Mouse (Mus musculus) hindbrain, embryonic 16.5 days (tissue): ENCODE data around the gene Stil. TPM values are rescaled to one million over a fixed set of nuclear protein-coding genes. Genes with fewer than 3 reads are reported as not detected.
"Not testable (repeated sequence)": the region's sequence is repeated elsewhere in the genome, so short reads cannot be mapped to it uniquely, and the experiment has no call there.

Experiments
- ATAC-seq: fragments of 200-750 bp; cut with Nextera tagmentation; 2 replicates; pipeline ENCODE4 v1.8.0; 2017; ENCODE audit warnings: moderate TSS enrichment, moderate library complexity
- H3K27ac ChIP-seq: fragments of 300-500 bp; sonication (generic); 2 replicates; pipeline ENCODE4 v1.5.1; 2014; ENCODE audit warnings: low read depth, mild to moderate bottlenecking, control low read depth, low read length, moderate library complexity
- H3K27me3 ChIP-seq: fragments of 300-500 bp; sonication (generic); replicated peaks from 2 replicates; pipeline ENCODE4 v1.6.1; 2014; ENCODE audit warnings: low read length; ENCODE audit not compliant: control insufficient read depth, insufficient read depth
- H3K36me3 ChIP-seq: fragments of 300-500 bp; sonication (generic); 2 replicates; pipeline ENCODE4 v1.6.1; 2014; ENCODE audit warnings: mild to moderate bottlenecking, low read length, moderate library complexity, mixed read lengths; ENCODE audit not compliant: control insufficient read depth, insufficient read depth
- H3K4me1 ChIP-seq: fragments of 300-500 bp; sonication (generic); 2 replicates; pipeline ENCODE4 v1.6.1; 2014; ENCODE audit warnings: low read depth, low read length; ENCODE audit not compliant: control insufficient read depth, insufficient read depth
- H3K4me2 ChIP-seq: fragments of 300-500 bp; sonication (generic); 2 replicates; pipeline ENCODE4 v1.6.1; 2014; ENCODE audit warnings: mild to moderate bottlenecking, low read length, control low read depth, moderate library complexity
- H3K4me3 ChIP-seq: fragments of 300-500 bp; sonication (generic); 2 replicates; pipeline ENCODE4 v1.5.1; 2014; ENCODE audit warnings: mild to moderate bottlenecking, low read length, control low read depth, moderate library complexity
- H3K9ac ChIP-seq: fragments of 300-500 bp; sonication (generic); 2 replicates; pipeline ENCODE4 v1.6.1; 2014; ENCODE audit warnings: low read depth, mild to moderate bottlenecking, control low read depth, low read length, moderate library complexity
- H3K9me3 ChIP-seq: fragments of 300-500 bp; sonication (generic); 2 replicates; pipeline ENCODE4 v1.6.1; 2014; ENCODE audit warnings: mild to moderate bottlenecking, low read length, moderate library complexity; ENCODE audit not compliant: control insufficient read depth
- WGBS: fragments of 180-500 bp; shearing (Covaris S2); extraction: QIAGEN DNeasy Blood & Tissue Kit; methylation state at CpG from one replicate; pipeline ENCODE4 v1.1.7; 2014; 5-methylcytosine and 5-hydroxymethylcytosine counted together
- polyA plus RNA-seq: library from polyadenylated mRNA; unstranded; fragments of >200 nt; fragmentation: Nextera tagmentation; extraction: Ambion mirVana; gene quantifications from 2 replicates; pipeline ENCODE4 v1.2.1, GENCODE M21; 2015

Stil gene
- 2.0 and 2.4 TPM in 2 replicates for polyA plus RNA-seq

DNA sequence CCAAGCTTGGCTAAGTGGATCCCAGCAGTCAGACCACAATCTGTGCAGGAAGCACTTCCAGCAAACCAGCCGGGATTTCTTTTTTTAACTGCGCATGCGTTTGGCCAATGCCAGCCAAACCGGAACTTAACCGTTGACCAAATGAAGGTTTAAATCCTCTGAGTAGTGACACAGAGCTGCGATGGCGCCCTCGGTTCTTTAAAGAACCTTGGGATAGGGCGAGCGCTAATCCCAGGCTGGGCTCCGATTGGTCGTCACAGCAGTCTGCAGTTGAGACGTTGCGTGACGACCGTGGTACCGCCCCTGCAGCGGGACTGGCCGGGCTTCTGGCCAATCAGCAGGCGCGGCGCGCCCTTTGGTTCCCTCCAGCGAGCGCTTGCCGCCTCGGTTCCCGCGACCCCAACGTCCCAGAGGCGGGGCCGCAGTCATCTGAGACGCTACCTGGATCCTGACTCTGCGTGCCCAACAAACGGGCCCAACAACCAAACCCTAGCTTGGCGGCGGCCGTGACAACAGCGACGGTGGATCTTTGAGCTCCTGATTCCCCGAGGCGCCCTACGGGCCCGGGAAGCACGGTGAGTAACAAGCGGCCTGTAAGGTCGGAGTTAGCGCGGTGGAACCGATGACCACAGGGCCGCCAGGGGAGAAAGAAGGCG is at the start of gene Stil:
Gene Stil, plus strand, starts transcription at position 387 of the 656 bp plus-strand sequence.
- peak within 1 kb of the TSS; percentile 92 for H3K4me2 ChIP-seq
- peak; percentile 100 for ATAC-seq

DNA sequence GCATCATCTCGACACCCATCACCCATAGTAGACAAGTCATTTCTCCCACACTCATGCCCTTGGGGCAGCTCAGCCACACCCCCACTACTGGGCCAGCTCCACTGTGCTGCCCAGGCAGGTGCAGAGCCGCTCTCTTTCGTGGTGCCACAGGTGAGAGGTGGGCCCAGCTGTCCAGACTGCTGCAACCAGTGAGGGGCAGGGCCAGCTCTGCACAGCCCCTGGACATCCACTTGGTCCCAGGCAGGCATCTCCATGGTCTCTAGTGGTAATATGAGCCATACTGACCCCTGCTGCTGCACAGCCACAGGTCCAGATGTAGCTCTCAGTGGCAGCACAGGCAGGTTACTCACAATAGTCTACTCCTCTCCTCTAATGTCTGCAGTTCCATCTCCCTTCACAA is 46.8 kb upstream of the Stil start:
- peak; percentile 60 for ATAC-seq
- Histone ChIP-seq H3K27ac (no peak overlapping the region), H3K4me3 (no peak overlapping the region), H3K36me3 (no peaks in the 10 kb centered on the region), H3K4me2 (no peak overlapping the region), H3K4me1 (no peaks in the 10 kb centered on the region), H3K9ac (no peak overlapping the region), H3K27me3 (peaks cover 3% of the 10 kb centered on the region; the same call in 1 of the 2 replicates), H3K9me3 (no peaks in the 10 kb centered on the region)
- 95% methylated on average over 3 of the region's 3 CpGs for WGBS

More for the DNA sequence above, at the start of gene Stil:
- Histone ChIP-seq H3K27me3 (no peaks in the 10 kb centered on the region), H3K9me3 (no peaks in the 10 kb centered on the region), H3K27ac (peak within 1 kb of the TSS; percentile 76), H3K4me3 (peak within 1 kb of the TSS; percentile 80), H3K36me3 (no peaks in the 10 kb centered on the region), H3K4me1 (peaks cover 4% of the 10 kb centered on the region), H3K9ac (peak within 1 kb of the TSS; percentile 70)
- under 1% methylated on average over 52 of the region's 52 CpGs for WGBS

DNA sequence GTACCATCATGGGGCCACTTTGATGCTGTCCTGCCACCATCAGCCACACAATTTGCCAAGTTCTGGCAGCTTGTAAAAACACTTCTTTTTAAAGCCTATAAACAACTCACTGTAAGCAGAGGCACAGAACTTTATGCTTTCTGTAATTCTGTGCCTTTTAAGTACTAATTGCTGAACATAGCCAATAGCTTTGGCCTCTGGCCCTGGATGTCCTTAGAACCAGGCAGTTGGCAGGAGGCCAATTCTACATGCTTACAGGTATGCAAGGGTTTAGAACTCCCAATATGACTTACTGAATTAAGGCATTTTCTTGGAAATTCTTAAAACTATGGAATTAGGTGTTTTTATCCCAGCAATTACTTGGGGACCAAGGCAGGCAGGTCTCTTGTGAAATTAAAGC is 42.6 kb upstream of the Stil start:
- no peak overlapping the region for H3K4me2 ChIP-seq
- H3K9ac ChIP-seq: no peak overlapping the region
- no peak overlapping the region for H3K4me3 ChIP-seq
- H3K36me3 ChIP-seq: peaks cover 4% of the 10 kb centered on the region
- no peak for ATAC-seq
- H3K27me3 ChIP-seq: no peaks in the 10 kb centered on the region
- H3K4me1 ChIP-seq: no peaks in the 10 kb centered on the region
- no peak overlapping the region for H3K27ac ChIP-seq
- no peaks in the 10 kb centered on the region for H3K9me3 ChIP-seq

DNA sequence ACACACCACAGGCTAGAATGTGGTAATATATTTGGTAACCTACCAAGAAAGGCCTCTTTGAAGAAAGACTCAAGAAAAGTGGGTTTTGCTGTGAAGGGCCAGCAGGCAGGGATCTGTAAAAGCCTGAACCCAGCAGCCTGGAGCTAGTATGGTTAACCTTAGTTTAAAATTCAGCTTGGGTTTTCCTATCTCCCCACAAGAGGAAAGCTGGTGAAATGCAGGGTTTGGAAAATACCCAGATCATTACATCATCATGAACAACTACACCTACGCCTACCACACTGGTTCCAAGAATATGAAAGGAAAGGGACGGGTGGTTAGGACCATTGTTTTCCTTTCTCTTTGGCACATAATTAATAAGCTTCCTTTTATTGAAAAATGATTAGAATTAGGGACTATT is 41.7 kb upstream of the Stil start:
- no peak overlapping the region for H3K4me2 ChIP-seq
- 88% methylated on average over 2 of the region's 2 CpGs for WGBS
- no peak overlapping the region for H3K4me3 ChIP-seq
- no peaks in the 10 kb centered on the region for H3K9me3 ChIP-seq
- H3K27me3 ChIP-seq: no peaks in the 10 kb centered on the region
- peaks cover 10% of the 10 kb centered on the region for H3K36me3 ChIP-seq
- no peak overlapping the region for H3K27ac ChIP-seq
- no peaks in the 10 kb centered on the region for H3K4me1 ChIP-seq
- H3K9ac ChIP-seq: no peak overlapping the region
- ATAC-seq: no peak

DNA sequence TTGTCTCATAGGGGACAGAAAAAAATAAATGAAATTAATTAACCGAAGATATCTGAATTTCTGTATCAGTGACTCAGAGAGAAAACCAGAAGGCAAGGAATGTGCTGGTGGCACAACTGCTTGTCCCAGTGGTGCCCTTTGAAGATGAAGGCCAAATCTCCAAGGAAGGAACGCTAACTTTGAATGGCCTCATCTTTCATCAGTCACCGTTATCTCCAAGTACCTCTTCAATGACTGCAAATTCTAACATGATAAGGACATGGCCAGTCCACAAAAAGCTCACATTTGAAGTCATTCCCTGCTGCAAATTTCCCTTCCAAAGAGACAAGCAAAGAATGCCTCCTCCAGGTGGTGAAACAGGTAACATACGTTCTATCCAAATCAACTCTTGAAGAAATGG is 41.2 kb upstream of the Stil start:
- ATAC-seq: no peak
- Histone ChIP-seq H3K36me3 (peaks cover 10% of the 10 kb centered on the region), H3K4me3 (no peak overlapping the region), H3K9me3 (no peaks in the 10 kb centered on the region), H3K27me3 (no peaks in the 10 kb centered on the region), H3K27ac (no peak overlapping the region), H3K4me2 (no peak overlapping the region), H3K4me1 (no peaks in the 10 kb centered on the region), H3K9ac (no peak overlapping the region)
- 91% methylated on average over 4 of the region's 4 CpGs for WGBS

DNA sequence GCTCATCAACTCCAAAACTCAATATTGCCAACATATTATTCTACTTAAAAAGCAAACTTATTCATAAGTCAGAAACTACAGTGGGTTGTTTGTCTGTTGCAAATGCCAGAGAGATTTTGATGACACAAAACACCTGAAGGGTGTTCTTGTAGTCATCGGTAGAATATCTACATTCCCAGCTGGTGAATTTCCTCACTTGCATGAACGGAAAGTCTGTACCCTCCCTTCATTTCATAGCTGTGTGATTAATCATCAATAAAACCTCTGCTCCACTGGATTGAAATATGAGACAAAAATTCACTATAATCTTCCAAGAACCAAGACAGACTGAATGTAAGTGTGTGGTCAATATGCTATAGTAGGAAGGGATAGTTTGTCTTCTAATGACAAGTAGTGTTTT is 40.4 kb upstream of the Stil start:
- ATAC-seq: no peak
- H3K4me2 ChIP-seq: no peak overlapping the region
- no peak overlapping the region for H3K4me3 ChIP-seq
- no peaks in the 10 kb centered on the region for H3K4me1 ChIP-seq
- H3K9me3 ChIP-seq: no peaks in the 10 kb centered on the region
- no peak overlapping the region for H3K9ac ChIP-seq
- WGBS: 92% methylated on average over 2 of the region's 2 CpGs
- H3K27me3 ChIP-seq: no peaks in the 10 kb centered on the region
- H3K27ac ChIP-seq: no peak overlapping the region
- H3K36me3 ChIP-seq: peaks cover 16% of the 10 kb centered on the region

DNA sequence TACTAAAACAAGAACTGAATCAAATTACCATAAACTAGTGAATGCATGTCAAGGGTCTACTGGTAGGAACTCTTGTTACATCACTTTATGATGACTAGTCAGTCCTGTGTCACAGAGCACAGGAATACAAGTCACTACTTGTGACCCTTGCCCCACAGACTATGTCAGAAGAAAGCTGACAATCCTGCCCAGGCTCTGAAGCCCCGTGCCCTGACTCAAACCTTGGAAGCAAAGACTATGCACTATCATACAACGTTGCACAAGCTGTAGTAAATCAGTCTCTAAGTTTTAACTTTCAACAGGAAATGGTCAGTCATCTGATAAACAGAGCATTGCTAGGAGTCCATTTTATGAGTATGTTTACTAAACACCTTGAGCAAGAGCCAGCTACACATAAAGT is 39.1 kb upstream of the Stil start:
- H3K9ac ChIP-seq, H3K4me2 ChIP-seq, ATAC-seq, H3K4me3 ChIP-seq, H3K9me3 ChIP-seq, H3K27ac ChIP-seq, H3K27me3 ChIP-seq, H3K4me1 ChIP-seq: not testable (repeated sequence)
- H3K36me3 ChIP-seq: peaks cover 26% of the 10 kb centered on the region
- 97% methylated on average over 2 of the region's 2 CpGs for WGBS

DNA sequence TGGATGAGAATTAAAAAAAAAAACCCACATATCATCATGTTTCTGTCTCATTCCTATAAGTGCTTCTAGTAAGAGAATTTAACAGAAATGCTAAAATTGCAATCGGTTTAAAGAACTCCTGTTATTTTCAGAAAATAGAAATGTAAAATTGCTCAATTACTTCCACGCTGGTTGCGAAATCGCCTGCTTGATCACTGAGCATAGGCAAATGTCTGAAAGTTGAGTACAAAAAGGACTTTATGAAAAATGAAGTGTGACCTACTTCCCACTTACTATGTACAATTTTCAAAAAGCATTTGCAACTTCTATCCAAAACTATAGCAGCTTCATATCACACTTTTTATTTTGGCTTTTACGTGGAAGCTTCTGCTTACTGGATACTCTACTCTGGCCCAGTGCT is 29.2 kb upstream of the Stil start:
- Histone ChIP-seq H3K27me3 (no peaks in the 10 kb centered on the region), H3K4me2 (no peak overlapping the region), H3K9me3 (no peaks in the 10 kb centered on the region), H3K4me3 (no peak overlapping the region), H3K36me3 (peaks cover 11% of the 10 kb centered on the region), H3K27ac (no peak overlapping the region), H3K9ac (no peak overlapping the region), H3K4me1 (no peaks in the 10 kb centered on the region)
- WGBS: 94% methylated on average over 5 of the region's 5 CpGs
- ATAC-seq: no peak

DNA sequence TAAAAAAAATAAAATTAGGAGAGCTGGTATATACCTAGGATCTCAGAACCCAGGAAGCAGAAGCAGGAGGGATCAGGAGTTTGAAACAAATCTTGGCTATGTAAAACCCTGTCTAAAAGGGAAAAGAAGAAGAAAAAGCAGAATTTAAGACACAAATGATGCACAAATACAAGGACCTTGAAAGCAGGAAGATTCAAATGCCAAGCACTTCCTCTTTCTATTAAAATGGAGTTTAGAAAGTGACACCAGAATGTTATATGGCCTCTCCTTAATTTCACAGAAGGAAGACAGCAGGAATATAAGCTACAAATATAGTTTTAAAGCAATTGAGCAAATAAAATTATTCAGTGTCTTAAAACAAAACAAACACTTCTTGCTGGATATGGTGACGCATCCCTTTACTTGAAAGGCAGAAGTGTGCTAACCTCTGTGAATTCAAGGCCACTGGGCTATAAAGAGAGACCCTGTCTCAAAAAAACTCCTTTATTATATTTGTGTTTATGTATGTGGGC is 26.7 kb upstream of the Stil start:
- Histone ChIP-seq H3K4me2 (no peak overlapping the region), H3K27ac (no peak overlapping the region), H3K4me3 (no peak overlapping the region), H3K9ac (no peak overlapping the region), H3K4me1 (no peaks in the 10 kb centered on the region), H3K36me3 (peaks cover 3% of the 10 kb centered on the region; the same call in 1 of the 2 replicates), H3K9me3 (no peaks in the 10 kb centered on the region), H3K27me3 (no peaks in the 10 kb centered on the region)
- 92% methylated on average over 1 of the region's 1 CpGs for WGBS
- ATAC-seq: no peak
